Mouse (Mus musculus) telencephalon, adult 2 months (tissue): Measurements from ENCODE around the gene Slc4a1.
"Not testable (repeated sequence)": the region's sequence is repeated elsewhere in the genome, so short reads cannot be mapped to it uniquely, and the experiment has no call there.

Experiments used
- DNase-seq: peaks from one replicate; pipeline ENCODE4 v3.0.0-alpha.2; 2011; ENCODE audit warnings: low read depth, low spot score

The Slc4a1 gene

DNA sequence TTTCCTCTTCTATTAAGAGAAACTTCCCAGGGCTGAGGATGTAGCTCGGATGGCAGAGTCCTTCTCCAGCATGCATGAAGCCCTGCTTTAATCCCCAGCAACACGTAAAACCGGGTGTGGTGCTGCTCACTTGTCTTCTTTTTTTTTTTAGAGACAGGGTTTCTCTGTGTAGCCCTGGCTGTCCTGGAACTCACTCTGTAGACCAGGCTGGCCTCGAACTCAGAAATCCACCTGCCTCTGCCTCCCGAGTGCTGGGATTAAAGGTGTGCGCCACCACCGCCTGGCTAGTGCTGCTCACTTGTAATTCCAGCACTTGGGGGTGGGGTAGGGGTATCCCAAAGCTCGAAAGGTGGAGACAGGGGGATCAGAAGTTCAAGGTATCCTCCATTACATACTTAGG is at the start of gene Slc4a1:
Gene Slc4a1 (minus strand): TSS at position 101 of the 400 bp plus-strand sequence.
- DNase-seq = not testable (repeated sequence)

GRCm38 (mm10) chr11:102415034-102415802 is 49.2 kb upstream of the Slc4a1 start:
- DNase-seq = no peak

DNA sequence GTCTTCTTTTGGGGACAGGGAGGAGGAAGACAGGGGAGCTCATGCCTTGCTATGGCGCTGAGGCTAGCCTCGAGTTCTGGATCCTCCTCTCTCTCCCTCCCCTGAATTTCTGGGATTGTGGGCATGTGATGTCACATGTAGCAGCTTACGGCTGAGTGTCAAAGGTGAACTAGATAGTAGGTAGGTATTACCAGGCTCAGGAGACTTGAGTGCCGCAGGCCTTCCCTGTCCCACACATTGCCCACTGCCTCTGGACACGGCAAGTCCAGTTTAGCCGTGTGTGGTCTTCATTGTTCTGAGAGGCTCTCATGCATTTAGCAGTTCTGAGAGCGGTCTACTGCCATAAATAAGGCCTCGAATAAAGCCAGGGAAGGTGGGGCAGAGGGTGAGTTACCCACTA is 47.1 kb upstream of the Slc4a1 start:
- DNase-seq = no peak

- DNase-seq = peak; percentile 85
These were observed 45.7 kb upstream of the Slc4a1 start for GRCm38 (mm10) chr11:102411704-102412103.

- no peak for DNase-seq
These were observed 45.1 kb upstream of the Slc4a1 start for GRCm38 (mm10) chr11:102411061-102411460.

DNA sequence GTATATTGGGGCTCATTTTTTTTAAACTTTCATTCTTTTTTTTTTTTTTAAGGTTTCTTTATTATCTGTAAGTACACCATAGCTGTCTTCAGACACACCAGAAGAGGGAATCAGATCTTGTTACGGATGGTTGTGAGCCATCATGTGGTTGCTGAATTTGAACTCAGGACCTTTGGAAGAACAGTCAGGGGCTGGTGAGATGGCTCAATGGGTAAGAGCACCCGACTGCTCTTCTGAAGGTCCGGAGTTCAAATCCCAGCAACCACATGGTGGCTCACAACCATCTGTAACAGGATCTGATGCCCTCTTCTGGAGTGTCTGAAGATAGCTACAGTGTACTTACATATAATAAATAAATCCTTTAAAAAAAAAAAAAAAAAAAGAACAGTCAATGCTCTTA is 44.3 kb upstream of the Slc4a1 start:
- DNase-seq = not testable (repeated sequence)

GRCm38 (mm10) chr11:102409795-102410330 is 43.9 kb upstream of the Slc4a1 start:
- no peak for DNase-seq

DNA sequence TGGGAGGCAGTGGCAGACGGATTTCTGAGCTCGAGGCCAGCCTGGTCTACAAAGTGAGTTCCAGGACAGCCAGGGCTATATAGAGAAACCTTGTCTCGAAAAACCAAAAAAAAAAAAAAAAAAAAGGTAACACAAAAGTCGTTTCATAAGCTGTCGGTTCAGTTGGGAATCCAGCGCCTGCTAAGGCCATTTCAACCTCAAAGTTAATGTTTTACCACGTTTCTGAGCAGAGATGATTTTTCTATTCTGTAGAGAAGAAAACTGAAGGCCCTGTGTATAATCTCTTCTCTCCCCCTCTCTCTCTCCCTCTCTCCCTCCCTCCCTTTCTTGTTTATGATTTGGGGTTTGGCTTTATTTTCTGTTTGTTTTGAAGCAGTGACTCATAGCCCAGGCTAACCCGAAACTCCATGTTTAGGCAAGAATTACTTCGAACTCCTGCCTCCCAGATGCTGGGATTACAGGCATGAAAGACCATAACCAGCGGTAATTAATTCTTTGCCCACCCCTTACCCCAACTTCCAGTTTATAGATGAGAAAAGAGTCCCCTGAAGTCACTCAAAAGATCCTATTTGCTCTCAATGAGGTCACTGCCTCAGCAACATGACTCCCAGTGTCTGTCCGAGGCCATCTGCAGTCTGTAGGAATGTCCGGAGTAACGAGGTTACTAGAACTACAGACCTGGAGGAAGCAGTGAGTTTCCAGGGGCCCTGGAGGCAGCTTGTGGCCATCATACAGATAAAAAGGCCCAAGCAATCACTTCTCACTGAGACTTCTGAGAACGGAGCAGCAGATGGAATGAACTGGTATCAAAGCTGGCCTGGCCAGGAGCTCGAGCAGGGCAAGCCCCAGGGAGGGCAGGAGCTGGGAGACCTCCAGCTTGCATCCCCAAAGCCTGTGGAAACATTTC is 43.1 kb upstream of the Slc4a1 start:
- DNase-seq = no peak

- peak; percentile 98 for DNase-seq
These were observed 42.4 kb upstream of the Slc4a1 start for GRCm38 (mm10) chr11:102408344-102408876.

GRCm38 (mm10) chr11:102407834-102408215 is 41.8 kb upstream of the Slc4a1 start, which contains the start of gene Slc25a39:
Gene Slc25a39 (minus strand): TSS chr11:102407946.
- DNase-seq = no peak

- no peak for DNase-seq
These were observed 41.2 kb upstream of the Slc4a1 start for GRCm38 (mm10) chr11:102406900-102407833.

DNA sequence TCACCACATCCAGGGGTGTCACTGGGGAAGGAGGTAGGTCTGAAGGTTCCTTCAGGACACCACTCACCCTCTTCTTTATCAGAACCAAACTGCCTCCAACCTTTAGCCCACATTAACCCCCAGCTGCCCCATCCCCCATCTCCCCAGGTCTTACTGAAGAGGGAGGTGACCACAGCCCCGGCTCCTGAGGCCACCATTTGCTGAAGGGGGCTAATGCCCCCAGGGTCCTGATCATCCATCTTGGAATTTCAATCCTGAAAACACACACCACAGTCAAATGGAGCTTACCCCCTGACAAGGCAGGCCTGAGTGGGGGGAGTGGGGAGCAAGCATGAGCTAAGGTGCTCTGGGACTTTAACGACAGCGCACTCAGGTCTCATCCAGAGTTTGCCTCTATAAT is 40.4 kb upstream of the Slc4a1 start:
- no peak for DNase-seq

GRCm38 (mm10) chr11:102405544-102406285 is 39.7 kb upstream of the Slc4a1 start:
- no peak for DNase-seq

GRCm38 (mm10) chr11:102404161-102405010 is 38.4 kb upstream of the Slc4a1 start:
- DNase-seq = no peak

GRCm38 (mm10) chr11:102403657-102404056 is 37.7 kb upstream of the Slc4a1 start:
- DNase-seq = no peak

DNA sequence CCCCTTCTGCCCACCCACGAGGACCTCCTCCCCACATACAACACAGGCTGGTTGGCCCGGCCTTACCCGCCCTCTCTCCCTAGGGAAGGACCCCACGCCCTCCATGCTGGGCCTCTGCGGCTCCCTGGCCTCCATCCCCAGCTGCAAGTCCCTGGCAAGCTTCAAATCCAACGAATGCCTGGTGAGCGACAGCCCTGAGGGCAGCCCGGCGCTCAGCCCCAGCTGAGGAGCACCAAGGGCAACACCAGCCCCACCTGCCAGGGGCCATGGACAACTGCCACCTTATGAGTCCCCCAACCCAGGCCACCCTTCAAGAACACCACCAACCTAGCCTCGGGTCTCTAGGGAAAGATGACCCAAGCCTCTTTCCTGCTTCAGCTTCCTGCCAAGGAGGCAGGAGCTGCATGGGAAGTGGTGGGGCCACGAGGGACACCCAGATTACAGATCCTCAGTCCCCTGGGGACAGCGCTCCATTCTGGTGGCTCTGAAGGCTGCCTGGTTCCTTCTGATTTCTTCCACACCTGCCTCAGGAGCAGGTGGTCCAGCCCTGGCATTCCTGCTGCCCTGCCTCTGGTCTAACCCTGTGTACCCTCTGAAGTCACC is 36.0 kb upstream of the Slc4a1 start:
- DNase-seq = no peak

- no peak for DNase-seq
These were observed 34.6 kb upstream of the Slc4a1 start for GRCm38 (mm10) chr11:102400513-102401084.

DNA sequence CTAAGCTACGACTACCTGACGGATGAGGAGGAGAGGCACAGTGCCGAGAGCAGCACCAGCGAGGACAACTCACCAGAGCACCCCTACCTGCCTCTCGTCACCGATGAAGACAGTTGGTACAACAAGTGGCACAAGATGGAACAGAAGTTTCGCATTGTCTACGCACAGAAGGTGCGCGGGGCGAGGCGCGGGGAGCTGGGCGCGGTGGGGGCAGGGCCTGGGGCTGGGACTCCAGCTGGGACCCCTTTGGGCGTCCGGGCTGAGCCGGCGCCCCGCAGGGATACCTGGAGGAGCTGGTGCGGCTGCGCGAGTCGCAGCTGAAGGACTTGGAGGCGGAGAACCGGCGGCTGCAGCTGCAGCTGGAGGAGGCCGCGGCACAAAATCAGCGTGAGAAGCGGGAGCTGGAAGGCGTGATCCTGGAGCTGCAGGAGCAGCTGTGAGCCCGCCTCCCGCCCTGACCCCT is 33.6 kb upstream of the Slc4a1 start:
- no peak for DNase-seq
